Mouse (Mus musculus) testis, postnatal 14 days (tissue): ENCODE results near the gene Cacna2d3.
A peak's percentile ranks its signal among the peaks of the same experiment; 100 is the strongest.

Experiments
- DNase-seq: peaks from one replicate; pipeline ENCODE4 v3.0.0; 2021; ENCODE audit warnings: low spot score

Gene Cacna2d3

DNA sequence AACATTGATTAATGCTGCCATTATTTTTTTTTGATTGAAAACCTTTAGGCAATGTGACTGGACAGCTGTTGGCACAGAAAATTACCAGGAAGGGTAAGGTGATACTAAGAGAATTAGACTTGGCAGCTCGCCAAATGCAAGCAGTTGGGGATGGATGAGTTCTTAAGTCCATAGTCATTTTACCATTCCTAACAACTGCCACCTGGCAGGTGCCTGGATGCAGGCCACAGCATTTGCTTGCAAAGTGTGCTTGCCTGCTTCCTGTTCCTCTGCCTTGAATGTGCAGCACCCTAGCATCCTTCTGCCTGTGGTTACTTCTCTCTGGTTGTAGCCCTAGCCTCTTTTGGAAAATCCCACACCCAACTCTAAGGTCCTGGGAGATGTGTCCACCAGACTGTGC, 236.2 kb downstream of the Cacna2d3 start:
- no peak for DNase-seq

DNA sequence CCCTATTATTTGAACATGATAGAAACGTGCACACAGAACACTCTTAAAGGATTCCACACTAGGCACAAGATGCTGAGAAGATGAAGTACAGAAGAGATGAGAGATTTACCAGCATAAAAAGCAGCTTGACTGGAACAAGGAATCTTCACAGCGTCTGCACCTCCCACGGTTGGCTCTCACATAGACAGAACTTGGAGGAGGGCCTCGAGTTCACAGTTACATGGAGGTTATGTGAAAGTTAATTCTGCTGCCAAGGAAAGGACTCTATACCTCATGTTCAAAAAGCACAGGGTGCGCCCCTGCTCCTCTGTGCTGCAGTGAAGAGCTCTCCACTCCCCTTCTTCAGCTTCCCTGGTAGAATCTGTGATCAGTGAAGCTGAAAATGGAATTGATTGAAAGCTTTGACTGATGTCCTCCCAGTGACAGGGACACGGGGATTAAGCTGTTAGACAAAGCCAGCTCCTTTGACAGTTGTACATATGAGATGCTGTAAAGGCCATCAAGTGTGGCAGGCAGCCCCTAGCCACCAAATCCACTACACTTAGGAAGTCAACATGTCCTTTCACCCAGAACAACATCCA, 243.2 kb downstream of the Cacna2d3 start:
- no peak for DNase-seq

DNA sequence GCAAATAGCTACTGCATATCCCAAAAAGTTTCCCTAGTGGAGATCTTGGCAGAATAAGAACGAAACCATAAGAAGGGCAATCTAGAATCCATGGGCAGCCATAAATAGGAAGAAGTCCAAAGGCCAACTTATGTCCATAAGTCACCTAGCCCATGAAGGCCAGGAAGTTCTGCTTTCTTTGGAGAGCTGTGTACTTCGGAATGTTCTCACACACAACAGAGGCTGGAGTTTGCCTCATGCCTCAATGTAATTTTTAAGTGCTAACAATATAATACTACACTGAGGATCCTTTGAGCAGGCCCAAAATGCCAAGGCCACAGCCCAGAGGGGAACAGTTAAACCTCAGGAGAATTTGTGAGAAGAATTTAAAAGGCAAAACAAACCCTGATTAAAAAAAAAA, 257.4 kb downstream of the Cacna2d3 start:
- DNase-seq, result no peak

DNA sequence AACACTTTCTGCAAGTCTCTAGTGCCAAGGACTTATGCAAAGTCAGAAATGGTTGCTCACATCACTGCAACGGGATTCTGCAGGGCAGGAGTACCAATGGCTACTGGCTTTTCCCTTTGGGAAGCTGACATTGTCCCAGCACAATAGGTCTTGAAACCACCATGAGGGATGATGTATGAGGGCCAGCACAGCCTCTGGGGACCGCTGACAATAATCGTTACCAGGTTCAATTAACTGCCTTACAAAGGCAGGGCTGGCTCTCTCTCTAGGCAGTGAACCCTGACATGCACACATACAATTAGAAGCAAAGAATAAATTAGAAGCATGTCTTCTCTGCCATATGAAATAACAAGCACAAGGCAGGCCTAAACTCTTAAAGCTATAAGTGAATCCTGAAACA, 272.5 kb downstream of the Cacna2d3 start:
- no peak for DNase-seq

DNA sequence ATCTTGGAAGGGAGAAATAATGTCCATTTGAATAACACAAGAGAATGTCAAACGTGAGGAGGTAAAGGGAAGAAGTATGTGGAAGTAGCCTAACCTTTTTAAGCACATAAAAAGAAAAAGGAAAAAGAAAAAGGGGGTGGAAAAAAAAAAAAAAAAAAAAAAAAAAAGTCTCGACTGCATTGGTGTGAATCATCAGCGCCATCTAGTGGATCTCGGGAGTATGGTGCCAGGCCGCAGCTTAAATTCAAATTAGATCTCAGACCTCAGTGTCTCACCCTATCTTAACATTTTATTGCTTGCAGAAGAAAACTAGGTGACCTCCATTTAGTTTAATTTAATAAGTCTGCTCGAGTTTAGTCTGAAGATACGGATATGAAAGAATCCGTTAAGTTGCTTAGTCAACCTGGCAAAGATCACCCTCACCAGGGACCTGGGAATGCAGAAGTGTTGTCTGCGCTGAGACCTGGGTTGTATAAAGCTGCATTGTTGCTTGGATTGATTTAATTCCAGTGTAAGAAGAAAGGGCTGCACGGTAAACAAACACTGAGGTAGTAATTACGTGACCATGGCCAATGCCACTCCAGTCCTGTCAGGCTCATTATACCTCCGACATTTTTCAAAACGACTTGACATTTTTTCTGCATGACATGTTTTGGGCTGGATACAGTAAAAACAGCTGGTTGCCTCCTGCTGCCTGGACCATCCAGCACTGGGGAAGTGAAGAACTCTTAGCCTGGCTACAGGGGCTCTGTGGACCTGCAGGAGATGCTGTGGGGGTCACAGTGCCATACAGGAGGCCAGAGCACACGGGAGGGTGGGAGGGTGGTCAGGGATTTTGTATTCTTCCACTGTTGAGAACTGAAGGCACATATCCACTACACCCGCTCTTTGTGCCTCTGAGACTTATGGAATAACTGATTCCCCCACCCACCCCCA, 278.3 kb downstream of the Cacna2d3 start:
- DNase-seq, result peak; percentile 17

DNA sequence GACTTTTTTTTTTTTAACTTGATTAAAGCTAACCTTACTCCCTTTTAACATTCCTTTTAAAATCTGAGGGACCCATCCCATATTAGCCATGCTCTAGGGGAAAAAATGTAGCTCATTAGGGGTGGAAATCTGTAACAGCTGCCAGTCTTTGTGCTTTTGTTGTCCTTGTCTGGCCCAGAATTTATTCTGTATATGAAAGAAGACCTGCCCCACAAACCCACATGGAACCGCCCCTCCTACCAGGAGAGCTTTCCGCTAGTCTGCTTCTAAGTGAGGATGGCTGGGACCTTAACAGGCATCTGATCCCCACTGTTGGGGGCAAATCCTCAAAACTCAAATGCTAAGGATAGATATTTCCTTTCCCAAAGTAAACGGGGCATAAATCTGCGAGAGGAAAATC, 279.2 kb downstream of the Cacna2d3 start:
- no peak for DNase-seq

DNA sequence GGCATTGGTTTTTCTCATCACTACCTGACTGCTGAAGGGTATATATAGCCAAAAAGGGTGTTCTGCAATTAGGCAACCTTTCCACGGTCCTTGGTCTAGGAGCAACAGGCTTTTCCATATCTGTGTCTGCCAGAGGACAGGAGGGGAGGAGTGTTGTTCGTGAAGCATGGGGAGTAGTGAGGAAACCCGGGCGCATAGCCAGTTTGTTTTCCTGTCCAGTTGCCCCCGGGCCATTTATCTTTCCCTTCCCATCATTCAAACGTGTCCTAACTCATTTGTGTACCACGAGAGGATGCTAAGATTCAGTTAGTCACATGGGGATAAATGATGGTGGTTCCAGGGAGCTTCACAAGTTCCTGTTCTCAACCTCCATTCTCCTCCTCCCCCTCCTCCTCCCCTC, 283.0 kb downstream of the Cacna2d3 start:
- DNase-seq, result no peak

DNA sequence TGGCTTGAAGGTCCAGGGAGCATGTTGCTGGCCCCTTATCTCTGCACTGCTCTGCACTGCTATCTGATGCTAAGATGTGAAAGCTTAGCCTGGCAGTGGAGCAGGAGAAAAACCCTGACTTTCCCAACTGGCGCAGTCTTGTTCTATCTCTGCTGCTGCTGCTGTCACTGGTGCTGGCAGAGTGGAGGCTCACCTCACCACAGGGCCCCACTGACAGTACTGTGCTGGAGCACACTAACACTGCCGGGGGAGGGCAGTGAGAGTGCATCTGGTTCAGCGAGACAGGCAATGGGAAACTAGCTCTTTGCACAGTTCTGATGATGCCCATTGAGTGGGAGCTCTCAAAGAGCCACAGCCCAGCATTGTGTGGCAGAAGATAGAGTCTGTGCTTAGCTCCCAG, 283.4 kb downstream of the Cacna2d3 start:
- no peak for DNase-seq

DNA sequence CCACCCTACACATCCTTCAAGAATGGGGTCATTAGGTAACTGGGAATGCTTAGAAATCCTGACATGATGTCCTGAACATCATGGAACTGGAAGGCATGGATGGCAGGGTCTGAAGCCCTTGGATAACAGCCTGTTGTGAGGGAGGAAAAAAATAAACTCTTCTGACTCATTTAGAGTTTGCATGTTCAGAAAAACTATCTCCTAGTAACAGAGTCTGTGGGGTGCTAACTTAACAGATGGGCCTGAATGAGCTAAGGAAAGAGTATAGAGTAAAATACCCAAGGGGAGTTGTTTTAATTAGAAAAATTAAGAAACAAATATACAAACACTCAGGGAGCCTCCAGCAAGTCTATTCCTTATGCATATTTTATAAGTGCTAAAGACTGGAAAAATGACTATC, 286.5 kb downstream of the Cacna2d3 start:
- DNase-seq, result no peak

DNA sequence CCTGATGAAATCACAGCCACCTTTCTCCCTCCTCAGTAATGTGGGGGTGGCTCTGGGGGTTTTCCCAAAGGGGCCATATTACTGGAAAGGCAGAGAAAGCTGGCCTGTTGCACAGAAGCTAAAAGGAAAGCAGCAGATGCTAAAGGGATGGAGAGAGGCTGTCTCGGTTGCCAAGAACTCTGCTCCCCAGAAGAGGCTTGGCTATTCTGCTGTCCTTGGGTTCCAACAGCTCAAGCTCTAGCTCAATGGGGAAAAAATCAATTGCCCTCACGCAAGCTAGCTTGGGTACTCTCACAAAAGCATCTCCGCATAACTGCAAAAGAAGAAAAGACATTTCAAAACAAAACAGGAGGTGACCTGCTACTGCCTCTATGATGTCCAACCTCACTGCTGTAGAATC, 287.9 kb downstream of the Cacna2d3 start:
- DNase-seq, result no peak

DNA sequence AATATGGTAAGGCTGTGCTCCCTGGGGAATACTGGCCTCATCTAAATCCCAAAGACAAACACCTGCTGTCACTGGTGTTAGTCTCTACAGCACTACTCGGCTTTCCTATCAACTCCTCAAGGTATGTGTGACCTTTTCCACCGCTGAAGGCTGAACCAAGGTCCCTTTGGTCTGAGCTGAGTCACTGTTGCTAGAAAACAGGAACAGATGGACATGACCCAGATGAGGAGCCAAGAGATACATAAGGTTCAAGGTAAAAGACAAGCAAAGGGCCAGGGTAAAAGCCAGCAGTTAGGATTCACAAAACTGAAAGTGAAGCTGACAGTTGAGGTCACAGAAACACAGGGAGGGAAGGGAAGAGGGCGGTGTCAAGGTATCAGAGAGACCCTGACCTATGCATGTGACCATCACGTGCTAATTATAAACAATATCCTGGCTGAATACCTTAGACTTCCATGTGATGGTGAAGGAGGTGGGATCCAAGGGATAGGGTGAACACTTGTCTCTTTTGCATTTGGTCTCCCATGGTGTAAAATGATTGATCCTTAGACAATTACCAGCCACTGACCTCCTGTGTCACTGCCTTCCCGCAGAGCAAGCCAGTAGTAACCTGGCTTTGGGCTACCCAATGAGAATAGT, 288.5 kb downstream of the Cacna2d3 start:
- no peak for DNase-seq

DNA sequence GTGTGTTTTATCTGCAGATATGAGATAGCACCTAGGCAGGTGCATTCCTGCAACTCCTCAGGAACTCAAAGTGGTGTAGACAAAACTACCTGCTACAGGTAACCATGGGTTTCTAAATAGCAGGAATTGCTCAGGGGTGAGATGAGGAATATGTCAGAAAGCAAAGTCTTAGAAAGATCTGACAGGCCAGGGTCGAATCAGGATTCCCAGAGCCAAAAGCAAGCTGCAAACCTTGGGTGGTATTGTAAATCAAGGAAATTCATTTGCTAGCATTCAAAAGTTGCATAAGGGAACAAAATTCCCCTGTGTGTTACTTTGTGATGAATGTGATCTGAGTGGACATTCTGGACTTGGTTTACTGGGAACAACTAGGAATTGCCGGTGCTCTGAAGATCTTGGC, 291.9 kb downstream of the Cacna2d3 start:
- no peak for DNase-seq

DNA sequence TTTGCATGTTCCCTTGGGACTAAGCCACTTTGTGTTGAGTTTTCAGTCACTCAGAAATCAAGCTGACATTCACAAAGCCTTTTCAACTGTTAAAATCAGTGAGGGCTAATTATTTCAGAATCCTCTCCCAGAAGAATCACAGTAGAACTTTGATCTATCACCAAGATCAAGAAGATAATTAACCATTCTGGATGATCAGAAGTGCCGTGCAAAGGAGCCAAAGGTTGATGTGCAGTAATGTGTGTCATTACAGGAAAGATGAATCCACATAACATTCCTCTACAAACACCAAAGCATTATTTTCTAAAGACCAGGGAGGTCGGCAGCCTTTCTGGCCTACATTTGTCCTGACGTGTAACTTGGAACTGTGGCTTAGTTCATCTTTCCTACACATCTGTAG, 296.0 kb downstream of the Cacna2d3 start:
- DNase-seq, result no peak

DNA sequence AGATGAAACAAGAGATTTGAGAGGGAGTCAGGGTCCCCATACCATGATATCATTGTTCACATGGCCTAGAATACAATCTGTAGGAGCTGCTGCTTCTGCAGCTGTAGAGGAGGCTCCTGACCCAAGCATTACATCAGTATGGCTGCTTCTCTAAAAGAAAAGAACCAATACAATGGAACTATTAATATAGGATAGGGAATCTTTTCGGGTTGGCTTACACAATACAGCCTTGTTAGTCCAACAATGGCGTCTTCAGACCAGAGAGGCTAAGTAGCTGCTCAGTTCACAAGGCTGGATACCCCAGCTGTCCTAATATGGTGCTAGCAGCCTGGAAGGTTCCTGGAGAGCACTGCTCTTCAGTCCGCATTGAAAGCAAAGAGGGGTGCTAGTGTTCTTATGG, 296.5 kb downstream of the Cacna2d3 start:
- no peak for DNase-seq

DNA sequence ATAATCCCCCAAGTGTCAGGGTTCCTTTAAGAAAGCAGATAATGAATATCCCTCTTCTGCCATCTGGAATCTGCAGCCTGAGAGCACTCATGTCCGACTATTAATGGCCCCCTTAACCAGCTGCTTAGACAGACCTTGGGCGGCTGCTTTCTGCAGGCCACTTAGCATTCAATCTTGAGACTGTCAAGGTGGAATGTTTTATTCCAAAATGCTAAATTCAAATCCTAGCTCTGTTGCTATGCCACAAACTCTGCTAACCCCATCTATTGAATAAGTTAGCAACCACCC, 315.8 kb downstream of the Cacna2d3 start:
- no peak for DNase-seq

DNA sequence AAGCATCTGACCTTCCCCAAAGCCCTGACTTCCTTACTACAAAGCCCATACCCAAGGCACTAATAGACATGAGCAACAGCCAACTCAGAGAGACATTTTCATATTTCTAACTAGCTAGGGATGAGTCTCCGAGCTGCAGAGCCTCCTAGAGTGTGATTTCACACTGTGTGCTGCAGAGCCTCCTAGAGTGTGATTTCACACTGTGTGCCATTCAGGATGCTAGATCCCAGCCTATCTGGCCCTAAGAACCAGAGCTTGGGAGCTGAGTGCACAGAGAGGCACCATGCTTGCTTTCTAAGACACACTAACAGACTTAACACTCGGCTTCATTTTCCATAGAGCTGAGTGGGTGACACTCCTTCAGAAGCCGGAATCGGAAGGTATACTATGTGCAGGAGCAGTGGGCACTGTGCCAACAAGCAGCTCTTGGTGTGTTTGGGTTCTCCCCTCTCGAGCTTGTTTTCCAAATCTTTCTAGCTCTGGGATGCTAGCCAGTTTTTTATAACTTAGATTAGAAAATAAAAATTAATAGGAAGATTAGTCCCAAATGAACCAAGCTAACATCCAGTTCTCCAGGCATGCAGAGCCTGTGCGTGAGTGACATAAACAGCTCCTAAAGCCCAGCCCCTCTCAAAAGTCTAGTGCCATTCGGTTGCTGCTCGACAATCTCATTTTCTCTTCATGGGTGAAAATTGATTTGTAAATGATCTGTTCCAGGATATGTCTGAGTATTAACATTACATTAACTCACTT, 316.4 kb downstream of the Cacna2d3 start:
- no peak for DNase-seq

DNA sequence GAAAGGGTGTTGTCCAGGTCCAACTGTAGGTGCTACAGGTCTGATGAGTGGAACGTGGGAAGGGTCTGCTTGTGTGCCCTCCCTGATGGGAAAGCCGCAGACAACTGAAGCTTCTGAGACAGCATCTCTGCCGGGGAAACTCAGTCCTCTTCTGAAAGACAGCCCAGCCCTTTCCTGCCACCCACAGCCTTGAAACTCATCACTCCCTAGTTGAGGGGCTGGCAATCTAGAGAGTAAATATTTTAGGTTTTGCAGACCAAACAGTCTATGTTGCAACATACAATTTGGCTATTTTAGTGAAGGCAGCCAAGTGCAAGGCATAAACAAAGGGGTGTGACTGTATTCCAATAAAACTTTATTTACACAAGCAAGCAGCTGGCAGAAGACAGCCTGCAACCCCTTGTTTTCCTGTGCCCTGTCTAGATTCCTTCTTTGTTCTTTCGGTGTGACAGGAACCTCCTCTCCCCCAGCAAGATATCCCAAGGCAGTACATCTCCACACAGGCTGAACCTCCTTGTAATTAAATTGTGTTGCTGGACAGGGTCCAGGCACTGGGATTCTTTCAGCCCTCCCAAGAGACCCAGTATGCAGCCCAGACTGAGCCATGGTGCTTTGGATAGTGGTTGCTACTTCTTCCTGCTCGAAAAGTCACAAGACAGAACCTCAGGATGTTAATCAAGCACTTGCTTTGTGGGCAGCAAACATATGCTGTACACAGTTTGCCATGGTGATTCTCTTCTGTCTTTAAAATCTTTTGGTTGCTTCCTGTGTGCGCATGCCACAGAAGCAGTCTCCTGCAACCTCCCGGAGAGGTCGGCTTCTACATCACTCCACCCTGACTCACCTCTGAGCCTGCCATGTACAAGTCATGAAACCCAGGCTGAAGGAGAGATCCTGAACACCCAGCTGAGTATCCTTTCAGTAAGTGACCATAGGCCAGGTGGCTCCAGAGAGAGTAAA, 317.5 kb downstream of the Cacna2d3 start:
- DNase-seq, result no peak

DNA sequence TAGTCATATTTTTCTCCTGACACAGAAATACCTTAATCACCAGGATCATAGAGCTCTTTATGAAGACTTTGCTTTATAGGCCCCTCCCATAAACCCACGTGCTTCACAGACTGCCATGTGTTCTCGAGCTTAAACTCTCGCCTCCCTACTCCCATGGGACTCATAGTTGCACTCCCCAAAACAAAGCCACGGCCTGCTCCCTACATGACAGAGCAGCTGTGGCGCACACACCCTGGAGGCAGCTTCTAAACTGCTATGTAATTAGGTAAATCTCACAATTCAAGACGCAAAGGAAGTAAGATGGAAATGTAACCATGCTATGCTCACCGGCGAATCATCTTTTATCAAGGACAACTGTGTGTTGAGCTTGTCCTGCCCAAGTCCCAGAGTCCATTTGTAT, 319.2 kb downstream of the Cacna2d3 start:
- no peak for DNase-seq

DNA sequence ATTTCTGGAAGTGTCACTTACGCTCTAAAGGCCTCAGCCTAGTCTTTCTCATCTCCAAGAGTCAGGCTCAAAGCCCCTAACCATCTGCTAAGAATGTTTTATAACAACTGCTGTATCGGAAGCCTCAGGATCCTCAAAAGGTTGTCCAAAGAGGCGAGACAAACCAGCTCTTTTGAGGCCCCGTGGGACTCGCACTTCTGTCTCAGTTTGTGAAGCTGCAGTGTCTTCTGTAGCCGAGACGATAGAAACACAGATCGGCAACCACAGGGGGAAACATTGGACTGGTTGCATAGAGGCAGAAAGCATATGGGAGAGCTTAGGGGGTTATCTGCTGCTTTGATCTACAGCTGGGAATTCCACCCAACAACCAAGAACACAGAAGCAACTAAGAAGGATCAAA, 327.9 kb downstream of the Cacna2d3 start:
- DNase-seq, result no peak

DNA sequence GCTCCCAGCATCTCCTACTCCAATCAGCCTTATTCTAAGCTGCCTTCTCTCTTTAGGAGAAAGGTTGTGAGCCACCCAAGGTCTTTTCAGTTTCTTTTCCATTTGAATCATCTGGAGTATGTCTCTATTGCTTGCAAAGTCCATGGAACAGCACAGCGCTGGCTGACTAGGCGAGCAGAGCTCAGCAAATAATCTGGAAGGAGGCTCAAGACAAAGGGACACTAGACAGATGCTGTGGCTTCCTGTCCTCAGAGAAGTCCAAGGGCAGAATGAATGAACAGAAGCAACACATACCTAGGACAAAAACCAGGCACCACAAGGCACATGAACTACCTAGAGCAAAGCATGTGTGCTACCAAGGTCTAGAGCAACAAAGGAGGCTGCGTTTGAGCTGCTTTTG, 328.8 kb downstream of the Cacna2d3 start:
- no peak for DNase-seq

DNA sequence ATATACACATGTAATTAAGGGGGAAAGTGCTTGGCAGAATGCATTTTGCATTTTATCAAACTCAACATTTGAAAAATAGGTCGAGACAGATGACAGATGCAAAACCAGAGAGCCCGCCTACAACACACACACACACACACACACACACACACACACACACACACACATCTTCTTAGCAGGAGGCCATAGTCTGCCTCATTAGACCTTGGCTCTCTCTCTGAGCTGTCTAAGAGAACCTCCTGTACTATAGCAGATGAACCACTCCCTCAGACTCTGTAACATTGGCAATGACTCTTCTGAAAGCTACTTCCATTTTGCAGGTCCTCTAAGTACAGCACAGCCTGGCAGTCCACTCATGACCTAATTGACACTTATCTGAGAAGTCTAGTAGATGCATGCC, 330.2 kb downstream of the Cacna2d3 start:
- no peak for DNase-seq

DNA sequence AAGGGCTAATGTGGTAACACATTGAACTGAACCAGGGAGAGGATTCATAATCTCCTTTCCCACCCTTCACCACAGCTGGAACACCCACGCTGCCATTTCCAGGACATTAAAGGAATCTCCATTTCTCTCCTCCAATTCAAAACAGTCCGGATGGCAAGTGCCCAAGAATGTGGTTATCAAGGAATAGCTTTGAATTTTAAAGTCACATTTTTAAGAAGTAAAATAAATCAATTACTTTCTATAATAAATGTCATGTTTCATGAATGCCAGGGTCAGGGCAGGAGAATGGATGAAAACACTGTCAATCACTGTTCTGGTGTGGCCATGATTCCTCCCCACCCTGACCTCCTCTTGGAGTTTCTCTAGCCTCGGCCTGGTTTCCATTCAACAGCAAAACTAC, 333.9 kb downstream of the Cacna2d3 start:
- DNase-seq, result no peak
